Mouse (Mus musculus) pancreas, adult 10 weeks (tissue): Measurements from ENCODE around the gene Maip1. TPM values are rescaled to one million over a fixed set of nuclear protein-coding genes. Genes with fewer than 3 reads are reported as not detected.

Experiments used
- polyA plus RNA-seq: library from polyadenylated mRNA; stranded (reverse); fragments of 350-450 nt; fragmentation: Illumina TruSeq; extraction: RNeasy Lipid Tissue Mini Kit (QIAGEN cat#74804); gene quantifications from one replicate; pipeline ENCODE4 v1.2.3, GENCODE M21; 2015; ENCODE audit warnings: low read depth, low replicate concordance; ENCODE audit not compliant: insufficient read depth

Gene Maip1
- 1.6 TPM for polyA plus RNA-seq

DNA sequence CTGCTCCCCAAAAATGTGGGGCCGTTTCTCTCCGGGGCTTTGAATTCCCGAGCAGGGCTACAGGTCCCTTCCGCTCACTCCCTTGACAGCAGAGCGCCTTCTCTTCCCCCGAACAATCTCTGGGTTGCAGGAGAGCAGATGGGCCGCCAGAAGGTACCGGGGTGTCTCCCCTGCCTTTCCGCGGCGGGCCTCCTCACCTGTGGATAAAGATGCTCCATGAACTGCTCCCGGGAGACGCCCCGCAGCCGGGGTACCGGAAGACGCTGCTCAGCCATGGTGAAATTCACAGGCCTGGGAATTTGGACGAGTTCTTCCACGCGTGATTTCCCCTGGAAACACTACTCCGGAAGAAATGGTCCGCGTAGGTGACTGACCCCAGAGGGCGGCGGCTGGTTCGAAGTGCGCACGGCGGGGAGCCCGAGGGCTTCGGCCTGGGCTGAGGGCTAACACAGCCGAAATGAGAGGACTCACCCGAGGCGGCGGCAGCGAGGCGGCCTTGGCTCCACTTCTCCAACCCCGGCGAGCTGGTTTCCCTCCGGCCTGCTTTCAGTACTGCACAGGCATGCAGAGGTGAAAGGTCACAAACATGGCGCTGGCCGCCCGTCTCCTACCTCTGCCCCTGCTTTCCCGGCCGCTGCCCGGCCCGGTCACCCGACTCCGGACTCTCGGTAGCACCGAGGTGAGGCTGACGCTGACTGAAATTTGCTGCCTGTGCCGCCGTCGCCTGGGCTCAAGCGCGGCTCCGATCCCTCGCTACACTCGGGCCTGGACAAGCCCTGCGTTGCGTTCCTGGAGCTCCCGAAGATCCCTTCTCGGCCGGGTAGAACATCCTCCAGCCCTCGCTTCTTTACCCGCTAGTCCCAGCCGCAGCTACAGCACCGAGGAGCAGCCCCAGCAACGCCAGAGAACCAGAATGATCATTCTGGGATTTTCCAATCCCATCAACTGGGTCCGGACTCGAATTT, at the start of gene Maip1, which contains the start of gene Tyw5:
TSS of gene Maip1 (plus strand) at position 142 of the 965 bp plus-strand sequence.
TSS of gene Tyw5 (minus strand) at position 915 of the 965 bp plus-strand sequence.

DNA sequence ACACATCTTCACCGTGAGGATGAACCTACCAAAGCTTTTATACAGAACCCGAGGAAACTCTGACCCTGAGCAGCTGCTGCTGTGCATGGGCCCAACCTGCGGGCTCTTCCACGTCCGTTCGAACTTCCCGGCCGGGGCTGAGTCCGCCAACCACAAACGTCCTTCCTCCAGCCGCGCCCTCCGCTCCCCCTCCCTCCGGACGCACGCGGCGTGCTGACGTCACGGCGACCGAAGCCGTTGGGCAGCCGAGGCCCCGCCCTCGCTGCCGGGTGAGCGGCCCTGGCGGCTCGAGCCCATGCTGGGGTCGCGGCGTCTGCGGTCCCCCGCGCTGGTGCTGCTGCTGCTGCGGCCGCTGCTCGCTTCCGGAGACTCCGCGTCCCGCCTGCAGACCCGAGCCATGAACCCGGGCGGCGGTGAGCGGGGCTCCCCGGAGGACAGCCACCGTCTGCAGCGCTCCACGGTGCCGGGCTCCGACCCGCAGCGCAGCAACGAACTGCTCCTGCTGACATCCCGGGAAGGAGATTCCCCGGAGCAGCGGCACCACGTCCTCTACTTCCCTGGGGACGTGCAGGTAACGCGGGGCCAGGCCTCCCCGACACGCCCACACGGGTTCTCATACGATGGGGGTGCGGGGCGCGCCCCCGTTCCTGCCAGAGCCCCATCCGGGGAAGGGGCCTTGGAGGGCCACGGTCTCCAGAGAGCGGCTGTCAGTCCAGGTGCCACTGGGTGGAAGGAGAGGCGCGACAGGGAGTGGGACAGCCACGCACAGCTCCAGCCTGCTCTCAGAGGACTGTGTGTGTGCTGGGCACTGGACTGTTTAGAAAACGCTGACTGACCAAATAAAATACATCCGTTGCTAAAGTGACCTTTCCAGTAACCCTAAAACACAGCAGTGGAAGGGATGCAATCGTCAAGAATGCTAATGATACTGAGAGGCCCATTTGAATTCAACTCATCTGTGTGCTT, 28.5 kb upstream of the Maip1 start, which contains the start of gene 1700066M21Rik:
TSS of gene 1700066M21Rik (plus strand) at position 245 of the 966 bp plus-strand sequence.

Other genes with a start within 250 kb of the Maip1 start
- 1.2 TPM for gene 1700066M21Rik, start 28.7 kb upstream of the Maip1 start, polyA plus RNA-seq
- 3.1 TPM for gene Tyw5, start 773 bp downstream of the Maip1 start, polyA plus RNA-seq